Comparison of ENCODE assay signal across 15 mouse cellular contexts in the genomic region with DNA sequence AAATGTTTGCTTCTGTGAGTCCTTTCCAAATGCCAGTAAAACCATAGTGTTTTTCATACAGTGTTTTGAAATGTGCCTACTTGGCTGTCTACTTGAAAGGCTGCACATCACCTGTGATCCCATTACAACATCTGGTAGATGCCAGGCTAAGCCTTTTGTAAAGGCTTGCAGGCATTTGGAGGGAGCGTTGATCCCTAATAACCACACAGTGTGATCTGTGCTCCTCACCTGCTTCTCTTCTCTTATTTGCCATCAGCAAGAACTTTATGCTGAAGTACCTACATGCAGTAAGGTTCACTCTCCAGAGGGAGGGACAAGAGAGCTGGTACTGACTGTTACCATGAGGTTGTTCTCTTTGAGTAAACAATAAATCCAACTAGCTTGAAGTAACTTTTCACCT.
"Had no signal": no experiment of that assay in that cellular context is flagged by ENCODE, and none has a peak within 500 bp of the region (broad histone marks: within the 10 kb centered on the region; RNA-seq: fewer than 3 reads in every experiment).

No protein-coding gene starts in this region.

- H3K27ac ChIP-seq: neural tube, embryonic 15.5 days; stomach, embryonic 15.5 days; stomach, postnatal 0 days had no signal

- H3K4me1 ChIP-seq: neural tube, embryonic 15.5 days; stomach, embryonic 15.5 days had no signal

- H3K4me3 ChIP-seq: neural tube, embryonic 15.5 days; stomach, embryonic 15.5 days had no signal

- H3K9ac ChIP-seq: neural tube, embryonic 15.5 days; stomach, embryonic 15.5 days had no signal

- H3K4me2 ChIP-seq: neural tube, embryonic 15.5 days; stomach, embryonic 15.5 days had no signal

- H3K9me3 ChIP-seq: neural tube, embryonic 15.5 days; stomach, embryonic 15.5 days had no signal

- H3K27me3 ChIP-seq: neural tube, embryonic 15.5 days; stomach, embryonic 15.5 days had no signal

- DNase-seq: retina, postnatal 1 day; right cerebral cortex, adult 18-20 months; right cerebral cortex, postnatal 14 days; right cerebral cortex, postnatal 25 days; right cerebral cortex, postnatal 4 days; spleen, adult 18-20 months; thymus, adult 18-20 months; thymus, adult 2 months; thymus, postnatal 14 days; thymus, postnatal 25 days; thymus, postnatal 36 days; thymus, postnatal 4 days had no signal

- H3K36me3 ChIP-seq: neural tube, embryonic 15.5 days; stomach, embryonic 15.5 days had no signal
